Mouse (Mus musculus): ENCODE data around the gene Gm49486.
A peak's percentile ranks its signal among the peaks of the same experiment; 100 is the strongest.

Gm49486 gene

DNA sequence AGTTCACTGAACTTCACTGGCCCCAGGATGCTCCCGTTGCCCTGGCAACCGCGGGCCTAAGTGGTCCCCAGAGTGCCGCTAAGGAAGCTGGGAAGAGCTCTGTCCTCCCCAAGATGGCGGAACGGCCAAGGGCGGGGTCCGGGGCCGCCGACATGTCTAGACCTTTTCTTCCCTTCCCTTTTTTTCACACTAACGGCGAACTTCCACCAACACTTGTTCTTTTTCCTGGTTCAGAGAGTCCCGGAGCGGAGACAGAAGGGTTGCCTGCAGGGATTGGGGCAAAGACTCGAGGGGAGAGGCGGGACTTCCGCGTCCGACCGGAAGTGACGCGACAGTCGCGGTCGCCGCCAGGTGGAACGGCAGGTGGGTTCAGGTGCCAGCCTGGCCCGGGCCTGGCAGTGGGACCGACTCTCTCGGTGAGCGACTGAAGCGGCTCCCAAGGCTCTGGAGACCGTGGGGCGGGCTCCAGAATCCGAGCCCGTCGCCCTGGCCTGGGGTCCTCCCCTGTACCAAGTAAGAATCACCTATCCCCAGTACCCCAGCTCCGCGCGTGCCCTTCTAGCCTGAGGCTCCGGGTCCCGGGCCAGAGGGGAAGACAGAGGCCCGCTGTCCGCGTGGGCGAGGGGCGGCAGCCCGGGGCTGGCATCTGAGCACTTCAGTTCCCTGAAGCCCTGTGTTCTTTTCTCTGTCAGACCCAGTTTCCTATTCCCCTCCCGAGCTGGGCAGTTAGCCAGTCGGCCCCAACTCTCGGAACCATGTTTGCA, at the start of gene Gm49486, which contains the start of gene Pick1:
Gene Gm49486 (plus strand): TSS at position 334 of the 764 bp plus-strand sequence.
Gene Pick1 (plus strand): TSS at position 116 of the 764 bp plus-strand sequence.
- DNase-seq (ENCODE audit: low spot score), result peak; percentile 75

DNA sequence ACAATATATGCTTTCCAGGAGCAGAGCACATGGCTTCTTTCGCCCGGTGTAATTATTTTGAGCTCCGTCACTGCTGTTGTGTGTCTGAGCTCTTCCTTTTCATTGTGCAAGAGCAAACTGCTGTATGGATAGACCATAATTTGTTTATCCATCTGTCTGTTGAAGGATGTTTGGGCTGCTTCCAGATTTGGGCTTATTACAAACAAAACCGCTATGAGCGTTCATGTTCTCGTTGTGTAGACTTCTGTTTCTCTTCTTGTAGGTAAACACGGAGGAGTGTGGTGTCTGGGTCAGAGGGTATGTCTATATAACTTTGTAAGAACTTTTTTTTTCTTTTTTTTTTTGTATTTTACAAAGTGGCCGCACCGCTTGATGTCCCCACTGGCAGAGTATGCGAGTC, 44.0 kb upstream of the Gm49486 start:
- DNase-seq (ENCODE audit: low spot score), result no peak

DNA sequence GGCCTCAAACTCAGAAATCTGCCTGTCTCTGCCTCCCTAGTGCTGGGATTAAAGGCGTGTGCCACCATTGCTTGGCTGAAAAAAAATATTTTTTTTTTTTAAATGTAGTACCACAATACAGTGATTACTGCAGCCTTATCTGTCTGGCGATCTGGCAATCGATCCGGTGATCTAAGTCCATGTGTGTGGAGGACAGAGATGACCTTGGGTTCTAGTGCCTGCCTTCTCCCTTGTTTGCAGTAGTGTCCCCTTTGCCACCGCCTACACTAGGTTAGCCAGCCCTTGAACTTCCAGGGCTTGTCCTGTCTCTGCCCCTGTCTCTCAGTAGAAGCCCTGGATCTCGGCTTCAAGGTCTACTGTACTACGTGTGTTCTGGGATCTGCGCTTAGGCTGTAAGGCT, 41.4 kb upstream of the Gm49486 start:
- DNase-seq (ENCODE audit: low spot score), result no peak

DNA sequence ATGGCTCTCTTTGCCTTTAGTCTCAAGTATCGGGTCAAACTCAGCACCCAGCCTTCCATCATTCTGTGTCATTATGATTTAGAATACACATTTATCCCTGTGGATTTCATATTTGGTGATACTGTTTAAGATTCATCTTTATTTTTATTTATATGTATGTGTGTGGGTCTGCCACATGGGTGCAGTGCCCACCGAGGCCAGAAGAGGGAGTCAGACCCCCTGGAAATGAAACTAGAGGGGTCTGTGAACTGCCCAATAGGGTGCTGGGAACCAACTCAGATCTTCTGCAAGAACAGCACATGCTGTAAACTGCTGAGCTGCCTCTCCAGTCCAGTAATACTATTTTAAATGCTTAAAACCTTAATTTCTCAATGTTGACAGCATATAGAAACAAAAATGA, 37.8 kb upstream of the Gm49486 start:
- DNase-seq (ENCODE audit: low spot score), result no peak

DNA sequence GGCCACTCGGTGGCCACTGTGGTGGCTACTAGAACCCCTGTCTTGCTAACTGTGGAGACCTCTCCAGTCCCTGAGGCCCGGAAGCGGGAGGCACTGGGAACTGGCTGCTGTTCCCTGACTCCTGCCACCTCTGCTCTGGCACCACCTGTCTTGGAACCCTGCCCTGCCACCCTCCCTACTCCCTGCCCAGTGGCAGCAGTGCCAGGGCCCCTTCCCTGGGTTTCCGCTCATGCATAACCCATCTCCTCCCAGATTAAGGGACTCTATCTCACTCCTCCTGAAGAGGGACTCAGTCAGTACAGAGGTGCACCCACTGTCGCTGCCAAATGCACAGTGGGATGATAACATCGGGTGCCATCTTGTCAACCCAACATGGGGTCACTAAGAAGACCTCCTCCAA, 36.7 kb upstream of the Gm49486 start:
- DNase-seq (ENCODE audit: low spot score), result no peak

DNA sequence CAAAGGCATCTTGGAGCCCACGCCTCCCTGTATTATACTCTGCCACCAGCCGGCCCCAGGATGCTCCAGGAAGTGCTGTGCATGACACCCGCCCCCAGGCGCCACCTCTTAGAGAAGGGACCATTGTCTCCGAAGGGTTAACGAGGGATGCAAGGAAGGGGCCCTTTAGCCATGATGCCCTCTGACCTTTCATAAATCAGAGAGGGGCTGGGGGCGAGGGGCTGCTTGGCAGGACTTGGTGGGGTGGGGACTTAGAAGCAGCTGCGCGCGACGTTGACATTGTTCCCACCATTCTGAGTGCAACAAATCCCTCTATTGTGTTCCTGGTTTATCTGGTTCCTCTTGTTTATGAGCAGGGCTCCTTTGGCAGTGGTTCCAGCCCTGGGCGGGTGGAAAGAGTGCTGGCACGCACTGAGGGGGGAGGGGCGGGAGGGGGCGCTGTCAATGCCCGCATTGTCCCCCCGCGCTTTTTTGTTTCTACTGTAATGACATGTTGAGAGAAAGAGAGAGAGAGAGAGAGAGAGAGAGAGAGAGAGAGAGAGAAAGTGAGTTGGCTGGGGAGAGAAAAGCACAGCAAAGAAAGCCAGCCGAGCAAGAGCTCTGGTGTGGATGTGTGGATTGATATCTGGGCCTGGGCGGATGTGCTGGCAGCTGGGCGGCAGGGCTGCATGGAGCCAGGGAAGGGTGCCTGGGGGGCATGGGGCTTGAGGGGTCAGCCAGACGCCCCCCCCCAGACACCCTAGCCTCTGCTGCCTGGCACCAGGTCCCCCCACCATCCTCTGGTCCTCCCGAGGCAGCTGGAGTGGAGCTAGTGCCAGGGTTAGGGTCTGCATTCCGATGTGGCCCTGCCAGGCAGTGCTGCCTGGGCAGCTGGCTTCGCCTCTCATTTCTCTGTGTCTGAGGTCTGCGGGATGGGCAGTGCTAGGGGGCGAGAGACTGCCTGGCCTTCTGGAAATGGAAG, 36.0 kb upstream of the Gm49486 start:
- DNase-seq (ENCODE audit: low spot score), result no peak

DNA sequence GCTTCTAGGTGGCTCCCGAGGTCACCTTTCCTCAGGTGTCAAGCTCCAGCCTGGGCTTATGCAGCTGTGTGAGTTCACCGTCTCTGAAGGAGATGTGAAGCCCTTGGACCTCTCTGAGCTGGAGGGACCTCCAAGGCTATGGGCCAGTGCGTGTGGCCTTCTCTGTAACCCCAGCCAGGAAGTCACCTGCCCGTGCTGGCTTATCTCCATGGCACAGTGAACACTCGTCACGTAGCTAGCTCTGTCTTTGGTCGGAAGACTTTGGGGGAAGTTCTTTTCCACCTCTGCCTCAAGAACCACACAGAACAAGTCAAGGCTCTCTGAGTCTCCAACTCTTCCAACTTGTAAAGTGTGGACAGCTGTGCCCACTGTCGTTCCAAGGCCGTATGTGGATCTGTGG, 35.1 kb upstream of the Gm49486 start:
- no peak for DNase-seq (ENCODE audit: low spot score)

GRCm38 (mm10) chr15:79194946-79195345, 34.2 kb upstream of the Gm49486 start:
- DNase-seq (ENCODE audit: low spot score), result no peak

DNA sequence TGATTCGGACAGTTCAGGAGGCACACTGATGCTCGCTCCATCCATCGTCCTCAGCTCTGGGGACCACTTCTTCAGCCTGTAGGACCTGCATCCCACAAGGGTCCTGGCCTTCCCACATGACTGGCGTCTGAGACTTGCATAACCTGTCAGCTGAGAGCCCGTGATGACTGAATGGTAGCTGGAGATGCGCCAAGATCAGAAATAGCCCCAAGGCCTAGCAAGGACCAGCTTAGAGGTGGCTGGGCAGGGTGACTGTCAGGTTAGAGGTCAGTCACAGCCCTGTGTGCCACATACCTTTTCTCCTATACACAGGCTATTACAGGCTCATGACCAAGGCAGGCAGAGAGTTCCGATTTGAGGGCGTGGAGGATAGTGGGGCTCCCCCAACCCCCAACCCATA, 33.7 kb upstream of the Gm49486 start:
- no peak for DNase-seq (ENCODE audit: low spot score)

- no peak for DNase-seq (ENCODE audit: low spot score)
These were observed 29.7 kb upstream of the Gm49486 start for GRCm38 (mm10) chr15:79199390-79199976.

- DNase-seq (ENCODE audit: low spot score), result no peak
These were observed 27.6 kb upstream of the Gm49486 start for GRCm38 (mm10) chr15:79201491-79202150.

- no peak for DNase-seq (ENCODE audit: low spot score)
These were observed 26.6 kb upstream of the Gm49486 start for GRCm38 (mm10) chr15:79202575-79202974.

DNA sequence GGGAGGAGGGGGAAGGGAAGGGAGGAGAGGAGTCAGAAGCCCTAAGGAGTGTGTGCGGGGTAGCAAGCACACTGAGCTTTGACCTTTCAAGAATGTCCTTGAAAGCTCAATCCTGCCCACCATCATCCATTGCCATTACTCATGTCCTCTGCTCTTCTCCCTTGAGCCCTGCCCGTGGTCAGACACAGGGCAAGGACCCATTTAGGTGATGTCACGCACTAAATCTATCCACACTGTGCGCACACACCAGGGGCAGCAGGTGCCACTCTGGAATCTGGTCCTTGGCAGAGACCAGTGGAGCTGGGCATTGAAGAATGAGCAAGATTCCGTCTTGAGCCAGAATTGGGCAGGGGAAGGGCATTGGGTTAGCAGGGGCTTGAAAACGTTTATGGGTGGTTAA, 21.0 kb upstream of the Gm49486 start:
- no peak for DNase-seq (ENCODE audit: low spot score)

DNA sequence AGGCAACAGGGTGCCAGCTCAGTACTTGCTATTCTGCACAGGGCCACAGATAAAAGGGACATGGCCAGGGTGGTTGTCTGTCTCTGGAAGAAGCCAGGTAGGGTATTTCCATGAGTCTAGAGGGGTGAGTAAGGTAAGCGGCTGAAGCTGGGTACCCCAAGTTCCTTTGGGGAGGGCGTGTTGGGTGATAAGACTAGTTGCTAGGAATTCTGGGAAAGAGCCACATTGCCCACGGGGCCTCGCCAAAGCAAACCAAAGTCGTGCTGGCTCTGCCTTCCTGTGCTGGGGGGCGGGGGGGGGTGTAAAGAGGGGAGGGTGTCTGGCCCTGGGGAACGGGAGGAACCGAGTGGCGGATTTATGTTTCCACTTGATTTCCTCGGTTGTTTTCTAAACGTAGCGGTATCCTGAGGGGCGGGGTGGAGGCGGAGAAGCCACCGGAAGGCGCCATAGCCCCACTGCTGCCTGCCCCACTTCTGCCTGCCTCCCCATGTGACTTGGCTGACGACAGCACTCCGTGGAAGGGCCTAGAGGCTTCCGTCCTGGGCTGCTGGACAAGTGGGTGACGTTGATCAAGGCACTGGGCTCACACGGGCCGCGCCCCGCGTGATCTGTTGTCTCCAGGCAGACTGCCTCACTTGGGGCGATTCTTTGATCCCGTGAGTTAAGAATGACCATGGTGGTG, 20.3 kb upstream of the Gm49486 start:
- DNase-seq (ENCODE audit: low spot score), result peak; percentile 55

DNA sequence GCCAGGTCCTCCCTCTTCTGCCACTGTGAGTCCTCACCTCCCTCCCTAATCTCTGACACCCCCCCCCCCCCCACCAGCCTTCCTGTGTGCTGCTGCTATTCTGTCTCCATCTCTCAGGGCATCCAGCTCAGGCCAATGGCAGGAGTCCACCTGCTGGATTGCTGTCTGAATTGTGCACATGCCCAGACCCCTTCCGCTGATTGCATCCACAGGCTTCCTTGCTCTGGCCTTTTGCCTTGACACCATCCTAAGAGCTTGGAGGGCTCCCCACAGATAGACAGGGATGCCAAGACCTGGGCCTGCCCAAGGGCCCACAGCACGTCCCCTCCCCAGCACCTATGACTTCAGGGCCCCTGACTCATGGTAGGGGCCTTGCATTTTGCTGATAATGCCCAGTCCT, 18.8 kb upstream of the Gm49486 start:
- no peak for DNase-seq (ENCODE audit: low spot score)

DNA sequence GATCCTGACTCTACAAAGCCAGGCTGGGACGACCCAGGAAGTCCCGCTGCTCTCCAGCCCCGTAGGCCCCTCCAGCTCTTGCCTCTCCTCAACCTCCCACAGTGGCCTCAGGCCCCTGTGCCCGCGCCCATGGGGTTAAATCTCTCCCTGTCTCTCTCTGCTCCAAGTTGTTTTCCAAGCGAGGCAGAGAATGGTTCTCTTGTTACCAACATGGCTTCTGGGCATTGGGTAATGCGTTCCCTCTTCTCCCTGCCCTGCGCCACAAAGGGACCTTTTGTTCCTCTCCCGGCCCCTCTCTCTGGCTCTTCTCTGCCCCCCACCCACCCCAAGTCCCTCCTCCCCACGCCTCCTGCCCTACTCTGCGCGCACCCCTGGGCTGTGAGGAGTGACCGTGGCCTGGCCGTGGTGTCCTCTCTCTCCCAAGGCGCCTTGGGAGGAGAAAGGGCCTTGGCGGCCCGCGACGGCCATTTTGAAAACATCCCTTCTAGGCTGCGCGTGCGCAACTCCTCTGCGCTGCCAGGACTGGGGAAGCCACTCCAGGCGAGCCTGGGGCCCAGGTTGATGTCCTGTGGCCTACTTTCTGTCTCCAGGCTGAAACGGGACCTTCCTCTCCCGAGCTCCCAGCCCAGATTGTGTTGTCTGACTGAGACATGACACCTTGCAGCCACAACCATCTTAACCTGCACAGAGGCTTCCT, 16.3 kb upstream of the Gm49486 start:
- DNase-seq (ENCODE audit: low spot score), result no peak

- no peak for DNase-seq (ENCODE audit: low spot score)
These were observed 15.6 kb upstream of the Gm49486 start for GRCm38 (mm10) chr15:79213591-79213990.

DNA sequence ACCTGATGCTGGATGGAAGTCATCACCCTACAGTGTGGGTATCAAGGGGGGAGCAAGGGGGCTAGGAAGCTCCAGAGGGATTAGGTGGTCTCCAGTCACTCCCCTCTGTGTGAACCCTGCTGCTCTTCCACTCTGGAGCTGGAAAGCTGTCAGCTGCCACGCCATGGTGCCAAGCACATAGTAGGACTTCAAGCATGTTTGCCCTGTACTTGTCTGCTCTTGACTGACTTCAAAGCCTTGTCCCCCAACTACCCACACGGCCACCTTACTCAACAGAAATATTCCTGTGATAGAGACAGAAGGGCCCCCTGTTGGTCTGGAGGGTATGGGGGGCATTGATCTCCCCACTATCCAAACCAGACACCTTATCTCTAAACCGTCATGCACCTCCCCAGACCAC, 13.0 kb upstream of the Gm49486 start:
- no peak for DNase-seq (ENCODE audit: low spot score)

GRCm38 (mm10) chr15:79219572-79219971, 9.6 kb upstream of the Gm49486 start:
- DNase-seq (ENCODE audit: low spot score), result no peak

DNA sequence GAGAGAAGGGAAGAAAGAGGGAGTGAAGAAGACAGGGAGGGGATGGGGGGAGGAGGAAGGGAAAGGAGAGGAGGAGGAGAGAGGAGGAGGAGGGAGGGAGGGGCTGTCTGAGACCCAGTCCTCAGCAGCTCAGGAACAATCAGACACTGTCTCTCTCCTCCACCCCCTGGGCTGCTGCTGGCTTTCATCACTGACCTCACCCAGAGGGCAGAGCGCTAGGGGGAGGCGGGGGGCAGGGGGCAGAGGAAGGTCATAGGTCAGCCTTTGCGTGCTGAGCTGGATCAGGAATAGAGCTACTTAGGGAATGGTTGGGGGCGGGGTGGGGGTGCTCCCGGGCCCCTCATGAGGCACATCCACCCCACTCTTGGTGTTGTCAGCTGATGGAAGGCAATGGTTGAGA, 5.5 kb upstream of the Gm49486 start:
- no peak for DNase-seq (ENCODE audit: low spot score)

DNA sequence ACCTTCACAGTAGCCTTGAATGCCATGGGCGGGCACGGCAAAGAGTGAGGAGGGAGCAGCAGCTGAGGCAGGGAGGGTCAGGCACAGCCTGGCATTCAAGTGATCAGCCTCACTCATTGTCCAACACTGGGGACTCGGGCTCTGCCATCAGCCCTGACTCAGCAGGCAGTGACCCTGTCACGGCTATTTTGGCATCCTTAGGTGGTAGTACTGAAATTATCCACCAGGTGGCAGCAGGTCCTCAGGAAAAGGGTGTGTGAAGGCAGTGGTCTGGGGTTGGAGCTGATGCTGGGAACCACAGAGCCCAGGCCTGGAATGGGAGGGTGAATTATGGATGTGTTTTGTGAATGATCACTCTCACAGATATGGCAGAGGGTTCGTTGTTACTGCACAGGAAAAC, 4.5 kb upstream of the Gm49486 start:
- DNase-seq (ENCODE audit: low spot score), result peak; percentile 65

Data from spleen, adult 12 weeks (tissue).